Mouse (Mus musculus) liver, embryonic 14.5 days (tissue): Measurements from ENCODE around the gene Pcyt2.

Experiments
- CTCF ChIP-seq: IDR thresholded peaks from 2 replicates; pipeline ENCODE4 v1.5.1; 2016; ENCODE audit warnings: antibody characterized with exemption, low read depth, control low read depth
- EP300 ChIP-seq: IDR thresholded peaks from 2 replicates; pipeline ENCODE4 v1.6.1; 2016; ENCODE audit warnings: antibody characterized with exemption, low read depth

GRCm38 (mm10) chr11:120597240-120598235, 20.2 kb downstream of the Pcyt2 start:
- no peak for TF ChIP-seq CTCF
- no peak for TF ChIP-seq EP300
